Mouse (Mus musculus): ENCODE measurements around the gene Aacs. TPM values are rescaled to one million over a fixed set of nuclear protein-coding genes. Genes with fewer than 3 reads are reported as not detected.
A peak's percentile ranks its signal among the peaks of the same experiment; 100 is the strongest.

The Aacs gene
- polyA plus RNA-seq, 1 experiment: 58.6 TPM

- no peak for DNase-seq (ENCODE audit: low read depth, low spot score)
- 43% methylated on average over 10 of the region's 10 CpGs for WGBS
These were observed 13.7 kb upstream of the Aacs start for GRCm38 (mm10) chr5:125461868-125462445.

DNA sequence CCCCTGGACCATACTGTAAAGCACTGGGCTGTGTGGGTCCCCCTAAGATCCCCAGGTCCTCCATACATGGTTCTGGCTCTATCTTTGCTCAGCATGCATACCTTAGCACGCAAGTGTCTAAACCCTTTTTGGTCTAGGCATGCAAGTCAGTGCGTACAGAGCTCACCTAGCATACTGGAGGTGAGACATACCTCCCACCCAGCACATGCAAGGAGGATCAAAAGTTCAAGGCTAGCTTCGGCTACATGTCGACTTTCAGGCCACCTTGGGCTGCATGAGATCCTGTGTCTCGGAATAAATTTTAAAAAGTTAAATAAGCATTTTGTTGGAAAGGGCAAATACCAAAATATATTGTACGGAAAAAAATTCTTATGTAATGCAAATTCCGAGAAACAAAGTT, 10.4 kb upstream of the Aacs start:
- DNase-seq (ENCODE audit: low read depth, low spot score): no peak
- WGBS: 25% methylated on average over 7 of the region's 7 CpGs

GRCm38 (mm10) chr5:125465701-125466106, 9.9 kb upstream of the Aacs start:
- DNase-seq (ENCODE audit: low read depth, low spot score): peak; percentile 93
- under 1% methylated on average over 25 of the region's 25 CpGs for WGBS

DNA sequence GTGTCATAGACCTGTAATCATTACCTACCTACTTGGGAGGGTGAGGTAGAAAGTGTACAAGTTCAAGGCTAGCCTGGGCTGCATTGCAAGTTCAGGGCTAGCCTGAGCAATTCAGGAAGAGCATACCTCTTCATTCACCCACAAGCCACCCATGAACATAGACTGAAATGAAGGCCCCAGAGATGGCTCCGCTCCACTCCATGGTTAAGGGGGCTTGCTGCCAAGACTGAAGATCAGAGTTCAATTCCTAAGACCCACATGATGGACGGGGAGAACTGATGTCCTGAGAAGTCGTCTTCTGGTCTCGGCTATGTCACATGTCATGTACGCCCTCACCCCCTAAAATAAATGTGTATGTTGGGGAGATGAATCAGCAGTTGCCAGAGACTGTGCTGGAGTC, 9.1 kb upstream of the Aacs start:
- no peak for DNase-seq (ENCODE audit: low read depth, low spot score)
- 78% methylated on average over 5 of the region's 5 CpGs for WGBS

DNA sequence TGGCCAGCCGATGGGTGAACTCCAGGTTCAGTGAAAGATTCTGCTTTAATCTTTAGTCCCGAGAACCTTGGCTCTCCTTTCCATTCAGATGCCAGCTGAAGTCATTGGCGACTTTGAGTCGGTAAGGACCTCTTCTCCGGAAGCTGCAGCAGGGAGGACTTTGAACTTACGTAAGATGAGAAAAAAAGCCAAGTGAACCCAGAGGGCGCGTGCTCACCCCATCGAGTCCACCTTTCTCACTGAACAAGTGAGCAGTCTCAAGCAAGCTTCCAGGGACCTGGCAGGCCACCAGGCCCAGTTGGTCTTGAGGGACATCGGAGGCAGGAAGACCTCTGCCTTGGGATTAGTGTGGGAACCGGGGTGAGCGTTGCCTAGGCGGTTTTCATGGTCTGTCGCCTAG, 8.4 kb upstream of the Aacs start:
- DNase-seq (ENCODE audit: low read depth, low spot score): no peak
- WGBS: 58% methylated on average over 14 of the region's 14 CpGs

DNA sequence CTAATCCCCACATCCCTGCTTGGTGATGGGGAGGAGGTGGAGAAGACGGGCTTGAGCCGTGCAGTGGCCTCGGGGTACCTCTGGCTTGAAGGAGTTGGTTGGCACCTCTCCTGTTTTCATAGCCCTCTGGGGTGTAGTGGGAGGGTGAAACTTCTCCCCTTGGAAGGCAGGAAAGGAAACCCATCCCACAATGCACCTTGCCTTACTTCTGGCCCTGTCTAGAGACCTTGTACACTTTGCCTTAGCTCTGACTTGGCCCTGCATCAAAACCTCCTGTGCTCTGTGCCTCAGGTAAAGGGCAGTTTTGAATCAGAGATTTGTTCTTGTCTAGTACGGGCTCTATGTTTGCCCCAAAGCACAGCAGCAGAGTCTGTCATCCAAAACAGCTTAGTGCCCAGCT, 4.9 kb upstream of the Aacs start:
- 85% methylated on average over 4 of the region's 4 CpGs for WGBS
- DNase-seq (ENCODE audit: low read depth, low spot score): no peak

GRCm38 (mm10) chr5:125472796-125473475, 2.7 kb upstream of the Aacs start:
- WGBS: 78% methylated on average over 9 of the region's 9 CpGs
- DNase-seq (ENCODE audit: low read depth, low spot score): no peak

DNA sequence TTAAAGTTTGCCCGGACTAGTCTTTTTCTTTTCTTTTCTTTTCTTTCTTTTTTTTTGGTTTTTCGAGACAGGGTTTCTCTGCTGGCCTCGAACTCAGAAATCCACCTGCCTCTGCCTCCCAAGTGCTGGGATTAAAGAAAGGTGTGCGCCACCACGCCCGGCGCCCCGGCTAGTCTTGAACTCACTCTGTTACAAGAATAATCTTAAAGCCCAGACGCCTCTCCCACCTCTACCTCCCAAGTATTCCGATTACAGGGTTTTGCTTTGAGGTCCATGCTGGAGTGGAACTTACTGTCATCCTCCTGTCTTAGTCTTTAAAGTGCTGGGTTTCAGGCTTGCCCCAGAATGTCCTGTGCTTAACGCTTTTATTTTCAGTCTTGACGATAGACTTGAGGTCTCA, 584 bp upstream of the Aacs start:
- WGBS: 61% methylated on average over 12 of the region's 12 CpGs
- no peak for DNase-seq (ENCODE audit: low read depth, low spot score)

DNA sequence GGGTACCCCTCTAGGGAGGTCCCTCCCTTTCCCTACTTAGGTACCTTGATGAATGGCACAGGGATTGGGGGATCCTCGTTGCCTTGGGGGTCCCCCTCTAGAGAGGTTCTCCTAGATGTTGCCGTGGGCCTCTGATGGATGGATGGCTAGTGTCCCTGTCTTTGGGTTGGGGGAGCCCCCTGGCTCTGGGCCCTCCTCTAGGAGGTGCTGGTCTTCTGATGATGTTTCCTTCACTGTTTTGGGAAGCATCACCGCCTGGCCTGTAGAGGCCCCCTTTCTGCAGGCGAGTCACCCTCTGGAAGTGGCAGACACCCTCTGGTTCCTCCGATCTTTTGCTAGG, 642 bp downstream of the Aacs start:
- WGBS: 8% methylated on average over 5 of the region's 5 CpGs
- no peak for DNase-seq (ENCODE audit: low read depth, low spot score)

- DNase-seq (ENCODE audit: low read depth, low spot score): no peak
These were observed 1.2 kb downstream of the Aacs start for GRCm38 (mm10) chr5:125476799-125477198.

GRCm38 (mm10) chr5:125477533-125477932, 1.9 kb downstream of the Aacs start:
- no peak for DNase-seq (ENCODE audit: low read depth, low spot score)
- WGBS: 64% methylated on average over 7 of the region's 7 CpGs

More at GRCm38 (mm10) chr5:125476799-125477198, 1.2 kb downstream of the Aacs start:
- 32% methylated on average over 7 of the region's 7 CpGs for WGBS

DNA sequence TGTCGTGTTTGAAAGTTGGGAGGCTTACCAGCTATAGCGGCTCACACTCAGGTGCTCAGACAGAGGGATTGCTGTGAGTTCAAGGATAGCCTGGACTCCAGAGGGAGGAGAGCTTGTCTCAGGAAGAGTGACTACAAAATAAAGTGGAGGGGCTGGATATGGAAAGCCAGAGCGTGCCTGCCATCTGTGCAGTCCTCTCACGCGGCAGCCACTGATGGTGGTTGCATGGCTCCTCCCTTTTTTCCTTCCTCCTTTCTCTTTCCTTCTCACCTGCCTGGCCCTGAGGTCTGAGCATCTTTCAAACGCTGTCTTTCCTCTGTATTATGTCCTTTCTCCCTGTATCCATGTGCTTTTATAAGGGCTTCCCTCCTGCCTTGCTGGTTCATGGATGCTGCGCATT, 2.4 kb downstream of the Aacs start:
- no peak for DNase-seq (ENCODE audit: low read depth, low spot score)
- WGBS: 71% methylated on average over 7 of the region's 7 CpGs

GRCm38 (mm10) chr5:125479376-125479775, 3.8 kb downstream of the Aacs start:
- DNase-seq (ENCODE audit: low read depth, low spot score): no peak
- WGBS: 62% methylated on average over 3 of the region's 3 CpGs

- DNase-seq (ENCODE audit: low read depth, low spot score): no peak
- 81% methylated on average over 11 of the region's 11 CpGs for WGBS
These were observed 5.0 kb downstream of the Aacs start for GRCm38 (mm10) chr5:125480434-125481231.

DNA sequence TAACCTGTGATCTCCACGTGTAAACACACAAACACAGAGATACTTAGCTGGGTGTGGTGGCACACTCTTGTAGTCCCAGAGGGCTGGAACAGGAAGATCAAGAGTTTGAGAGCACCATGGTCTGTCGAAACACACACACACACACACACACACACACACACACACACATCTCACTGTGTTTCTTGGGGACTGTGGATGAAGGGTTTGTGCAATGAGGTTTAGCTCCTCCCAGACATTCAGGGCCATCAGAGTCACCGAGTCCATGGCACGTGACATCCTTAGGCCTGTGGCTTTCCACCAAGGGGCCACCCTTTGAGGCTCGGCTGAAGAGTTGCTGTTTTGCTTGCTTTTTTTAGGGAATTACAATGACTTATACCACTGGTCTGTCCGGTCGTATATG, 6.9 kb downstream of the Aacs start:
- 87% methylated on average over 7 of the region's 7 CpGs for WGBS
- DNase-seq (ENCODE audit: low read depth, low spot score): no peak

DNA sequence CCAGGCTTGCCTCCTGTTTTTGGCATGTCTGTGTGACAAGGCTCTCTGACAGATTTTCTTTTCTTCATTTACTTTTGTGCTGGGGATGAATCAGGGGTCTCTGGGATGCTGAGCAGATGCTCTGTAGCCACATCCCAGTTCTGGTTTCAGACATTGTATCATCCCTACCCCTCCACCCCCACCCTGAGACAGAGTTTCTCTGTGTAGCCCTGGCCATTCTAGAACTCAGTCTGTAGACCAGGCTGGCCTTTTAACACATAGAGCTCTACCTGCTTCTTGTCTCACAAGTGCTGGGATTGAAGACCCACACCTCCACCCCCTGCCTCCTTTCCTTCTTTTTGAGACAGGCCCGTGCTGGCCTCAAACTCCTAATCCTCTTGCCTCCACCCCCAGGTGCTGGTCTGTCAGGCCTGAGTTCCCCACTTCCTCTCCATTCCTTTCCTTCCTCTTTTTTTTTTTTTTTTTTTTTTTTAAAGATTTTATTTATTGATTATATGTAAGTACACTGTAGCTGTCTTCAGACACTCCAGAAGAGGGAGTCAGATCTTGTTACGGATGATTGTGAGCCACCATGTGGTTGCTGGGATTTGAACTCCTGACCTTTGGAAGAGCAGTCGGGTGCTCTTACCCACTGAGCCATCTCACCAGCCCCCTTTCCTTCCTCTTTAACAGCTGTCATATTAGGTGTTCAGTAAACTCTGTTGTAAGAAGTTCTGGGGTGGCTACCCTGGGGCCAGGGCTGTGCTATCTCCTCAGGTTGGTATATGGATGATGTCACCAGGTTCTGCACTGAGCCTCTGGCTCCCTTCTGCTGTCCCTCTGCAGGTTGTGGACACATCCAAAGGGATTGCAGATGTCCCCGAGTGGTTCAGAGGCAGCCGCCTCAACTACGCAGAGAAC, 8.3 kb downstream of the Aacs start:
- 77% methylated on average over 6 of the region's 6 CpGs for WGBS
- no peak for DNase-seq (ENCODE audit: low read depth, low spot score)

DNA sequence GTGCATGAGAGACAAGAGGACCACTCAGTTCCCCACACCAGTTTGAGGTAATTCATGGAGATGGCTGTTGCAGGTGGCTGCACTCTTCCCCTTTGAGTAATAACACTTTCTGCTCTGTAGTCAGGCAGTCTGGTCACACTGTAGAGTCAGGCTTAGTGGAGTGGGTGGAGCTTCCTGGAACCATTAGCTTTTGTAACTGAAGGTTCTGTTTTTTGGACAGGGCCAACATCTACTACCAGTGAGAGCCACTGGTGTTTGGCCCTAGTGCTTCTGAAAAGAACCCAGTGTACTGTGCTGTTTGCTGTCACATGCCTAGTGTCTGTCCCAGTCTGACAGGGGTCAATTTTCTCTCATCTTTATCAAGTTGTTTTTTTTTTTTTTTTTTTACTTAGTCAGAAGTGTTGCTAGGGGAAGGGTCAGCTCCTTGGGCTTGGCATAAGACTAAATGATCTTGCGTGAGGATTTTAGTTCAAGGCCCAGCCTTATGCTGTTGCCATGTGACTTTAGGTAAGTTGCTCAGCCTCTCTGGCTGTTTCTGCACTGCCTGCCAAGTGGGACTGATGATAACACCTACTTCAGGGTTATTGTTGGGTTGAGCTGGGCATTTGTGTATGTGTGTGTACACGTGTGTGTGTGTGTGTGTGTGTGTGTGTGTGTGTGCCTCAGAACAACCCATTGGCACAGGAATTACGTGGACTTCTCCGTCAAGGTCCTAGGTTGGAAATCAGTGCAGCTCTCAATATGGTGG, 9.6 kb downstream of the Aacs start:
- 95% methylated on average over 4 of the region's 4 CpGs for WGBS
- DNase-seq (ENCODE audit: low read depth, low spot score): no peak

- 67% methylated on average over 1 of the region's 1 CpGs for WGBS
- DNase-seq (ENCODE audit: low read depth, low spot score): no peak
These were observed 10.5 kb downstream of the Aacs start for GRCm38 (mm10) chr5:125486088-125486487.

DNA sequence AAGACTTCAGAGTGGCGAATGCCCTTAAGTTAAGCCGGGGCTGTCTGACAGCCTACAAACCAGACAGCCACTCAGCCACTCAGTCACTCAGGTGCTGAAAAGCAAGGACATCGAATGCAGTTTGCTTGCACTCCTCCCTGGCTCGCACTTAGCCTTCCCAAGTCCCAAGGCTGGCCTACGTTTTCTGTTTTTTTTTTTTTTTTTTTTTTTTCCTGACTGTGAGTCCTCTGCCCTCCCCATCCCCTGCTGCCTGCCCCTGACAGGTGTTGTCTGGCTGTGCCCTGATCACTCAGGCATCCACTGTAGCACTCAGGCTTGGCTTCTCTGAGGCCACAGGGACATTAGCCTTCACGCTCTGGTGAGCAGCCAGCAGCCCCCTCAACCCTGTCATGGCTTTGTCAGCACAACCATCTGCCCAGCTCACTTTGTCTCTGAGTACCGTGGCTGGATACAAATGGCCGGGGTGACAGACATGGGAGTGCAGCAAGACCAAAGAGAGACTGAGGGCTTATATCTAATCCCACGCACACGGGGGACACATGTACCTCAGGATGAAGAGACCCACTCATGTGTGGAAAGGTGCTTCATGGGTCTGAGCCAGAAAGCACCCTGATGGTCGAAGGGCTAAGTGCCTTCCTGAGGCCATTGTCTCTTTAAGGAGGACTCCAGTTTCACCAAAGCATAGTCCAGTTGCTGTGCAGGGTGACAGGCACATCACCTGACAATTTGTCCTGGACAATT, 11.9 kb downstream of the Aacs start:
- 79% methylated on average over 11 of the region's 11 CpGs for whole genome bisulfite sequencing
- no peak for DNase-seq (ENCODE audit: low read depth, low spot score)

Measured in large intestine, adult 2 months (tissue).